8 mouse cellular contexts compared by ENCODE assay signal in the genomic region with DNA sequence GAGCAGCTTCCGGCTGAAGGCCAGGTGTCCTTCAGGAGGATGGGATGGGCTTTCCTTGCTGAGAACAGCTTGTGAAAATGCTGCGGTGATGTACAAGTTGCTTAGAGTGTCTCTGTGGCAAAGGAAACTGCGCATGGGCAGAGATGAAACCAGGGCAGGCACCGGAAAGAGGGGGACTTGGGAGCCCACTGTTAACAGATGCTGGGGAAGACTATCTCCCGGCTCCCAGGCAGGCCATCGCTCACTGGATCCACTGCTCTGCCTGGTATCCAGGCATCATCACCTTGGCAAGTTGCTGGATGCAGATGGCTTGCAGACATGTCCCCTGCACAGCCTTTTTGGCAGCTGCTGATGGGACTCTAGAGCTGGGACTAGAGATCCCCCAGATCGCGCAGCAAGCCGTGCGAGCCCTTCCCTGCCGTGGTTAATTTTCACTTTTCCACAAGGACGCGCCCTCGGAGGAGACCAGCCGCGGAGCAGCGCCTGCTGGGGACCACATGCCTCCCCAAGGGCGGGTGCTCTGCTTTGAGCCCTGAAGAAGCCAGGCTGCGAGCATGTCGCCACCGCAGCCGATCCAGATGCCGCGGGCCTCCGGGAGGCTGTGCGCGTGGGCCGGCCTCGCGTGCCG.
DNase-seq lines count a peak whose midpoint lies in the region; ATAC-seq and TF ChIP-seq lines count a peak whose summit lies in the region.

No protein-coding gene starts in this region.

- H3K27me3 ChIP-seq in heart, adult 2 months (ENCODE audit: control insufficient read depth, insufficient read depth, low read length) = no peaks in the 10 kb centered on the region
- peaks cover 80% of the 10 kb centered on the region for H3K27me3 ChIP-seq in forebrain, embryonic 10.5 days (ENCODE audit: poor library complexity, severe bottlenecking)
- H3K27me3 ChIP-seq in hindbrain, embryonic 14.5 days (ENCODE audit: control insufficient read depth, insufficient read depth, low read length) = peaks cover 15% of the 10 kb centered on the region
- H3K27me3 ChIP-seq in limb, embryonic 12.5 days = peaks cover 11% of the 10 kb centered on the region
- 0 out of 2 replicates have a peak, but pooled peaks cover 4% of the 10 kb centered on the region for H3K27me3 ChIP-seq in neural tube, embryonic 11.5 days (ENCODE audit: control insufficient read depth, insufficient read depth, low read length)

- no peaks in the 10 kb centered on the region for H3K36me3 ChIP-seq in heart, adult 2 months (ENCODE audit: control insufficient read depth, insufficient read depth, low read length)
- H3K36me3 ChIP-seq in forebrain, embryonic 10.5 days (replicated peaks) = no peaks in the 10 kb centered on the region
- no peaks in the 10 kb centered on the region for H3K36me3 ChIP-seq in hindbrain, embryonic 14.5 days (replicated peaks; ENCODE audit: control insufficient read depth, insufficient read depth)
- H3K36me3 ChIP-seq in limb, embryonic 12.5 days = no peaks in the 10 kb centered on the region
- H3K36me3 ChIP-seq in neural tube, embryonic 11.5 days (ENCODE audit: control insufficient read depth, insufficient read depth, low read length) = no peaks in the 10 kb centered on the region

- WGBS in heart, adult 2 months = 5% methylated on average over 31 of the region's 31 CpGs
- 5% methylated on average over 31 of the region's 31 CpGs for WGBS in forebrain, embryonic 10.5 days
- 3% methylated on average over 31 of the region's 31 CpGs for WGBS in hindbrain, embryonic 14.5 days
- 5% methylated on average over 31 of the region's 31 CpGs for WGBS in limb, embryonic 12.5 days
- WGBS in neural tube, embryonic 11.5 days = 4% methylated on average over 31 of the region's 31 CpGs

- peak overlapping the region; percentile 99 for H3K4me2 ChIP-seq in hindbrain, embryonic 14.5 days (replicated peaks)
- H3K4me2 ChIP-seq in limb, embryonic 12.5 days = peak overlapping the region; percentile 96
- H3K4me2 ChIP-seq in neural tube, embryonic 11.5 days (ENCODE audit: low read depth) = peak overlapping the region; percentile 96

- TF ChIP-seq CTCF in heart, adult 2 months (IDR thresholded peaks at IDR 0.05) = no peak
- TF ChIP-seq CTCF in bone marrow macrophage, adult 2 months (IDR thresholded peaks at IDR 0.05; ENCODE audit: low read depth, low read length) = no peak

- no peak for TF ChIP-seq POLR2A in heart, adult 2 months (IDR thresholded peaks at IDR 0.05; ENCODE audit: insufficient read depth, low read depth, low read length)
- TF ChIP-seq POLR2A in bone marrow macrophage, adult 2 months (IDR thresholded peaks at IDR 0.05; ENCODE audit: borderline replicate concordance, low read depth, low read length) = no peak

- intact Hi-C loops in heart, adult 2 months (cut with DNase I) = loop anchor here (1.0 to 5.0 kb wide), 5 partner anchors 51 to 374 kb away; no protein-coding TSS in a partner anchor

- H3K4me3 ChIP-seq in heart, adult 2 months = peak overlapping the region; percentile 57
- H3K4me3 ChIP-seq in bone marrow macrophage, adult 2 months (ENCODE audit: insufficient read depth, low read length) = peak overlapping the region; percentile 56
- peak overlapping the region; percentile 74 for H3K4me3 ChIP-seq in forebrain, embryonic 10.5 days
- H3K4me3 ChIP-seq in hindbrain, embryonic 14.5 days (replicated peaks; ENCODE audit: low read length) = peak overlapping the region; percentile 62
- H3K4me3 ChIP-seq in limb, embryonic 12.5 days (replicated peaks) = peak overlapping the region; percentile 54
- peak overlapping the region; percentile 48 for H3K4me3 ChIP-seq in neural tube, embryonic 11.5 days (ENCODE audit: low read depth, low read length)

- H3K4me1 ChIP-seq in heart, adult 2 months (ENCODE audit: control insufficient read depth, insufficient read depth, low read length) = peaks cover 4% of the 10 kb centered on the region; the same call in 1 of the 2 replicates
- no peaks in the 10 kb centered on the region for H3K4me1 ChIP-seq in bone marrow macrophage, adult 2 months (ENCODE audit: control insufficient read depth, insufficient read depth, low read length)
- peaks cover 47% of the 10 kb centered on the region for H3K4me1 ChIP-seq in forebrain, embryonic 10.5 days
- peaks cover 6% of the 10 kb centered on the region for H3K4me1 ChIP-seq in hindbrain, embryonic 14.5 days (replicated peaks; ENCODE audit: control insufficient read depth, insufficient read depth, low read length)
- peaks cover 38% of the 10 kb centered on the region for H3K4me1 ChIP-seq in limb, embryonic 12.5 days (replicated peaks)
- H3K4me1 ChIP-seq in neural tube, embryonic 11.5 days (ENCODE audit: control insufficient read depth, insufficient read depth, low read length) = peaks cover 6% of the 10 kb centered on the region; the same call in 1 of the 2 replicates

- no peak for TF ChIP-seq EP300 in heart, adult 2 months (IDR thresholded peaks at IDR 0.05; ENCODE audit: insufficient read depth, low read depth, low read length)

- H3K79me2 ChIP-seq in heart, adult 2 months (replicated peaks; ENCODE audit: control insufficient read depth, insufficient read depth, low read length) = no peaks in the 10 kb centered on the region

- H3K9me3 ChIP-seq in forebrain, embryonic 10.5 days = no peaks in the 10 kb centered on the region
- no peaks in the 10 kb centered on the region for H3K9me3 ChIP-seq in hindbrain, embryonic 14.5 days (ENCODE audit: control insufficient read depth, low read length)
- H3K9me3 ChIP-seq in limb, embryonic 12.5 days = no peaks in the 10 kb centered on the region
- no peaks in the 10 kb centered on the region for H3K9me3 ChIP-seq in neural tube, embryonic 11.5 days (ENCODE audit: control insufficient read depth, low read length)

- peak overlapping the region; percentile 70 for H3K27ac ChIP-seq in heart, adult 2 months
- no peak overlapping the region for H3K27ac ChIP-seq in bone marrow macrophage, adult 2 months (ENCODE audit: insufficient read depth, low read depth, low read length)
- H3K27ac ChIP-seq in forebrain, embryonic 10.5 days = peak overlapping the region; percentile 97
- H3K27ac ChIP-seq in hindbrain, embryonic 14.5 days = peak overlapping the region; percentile 92
- H3K27ac ChIP-seq in limb, embryonic 12.5 days = peak overlapping the region; percentile 92
- H3K27ac ChIP-seq in neural tube, embryonic 11.5 days (ENCODE audit: low read depth, low read length) = peak overlapping the region; percentile 58; the same call in 1 of the 2 replicates

- peak; percentile 71 for ATAC-seq in hindbrain, embryonic 14.5 days (ENCODE audit: low FRiP score)
- peak; percentile 32; the same call in 1 of the 2 replicates for ATAC-seq in limb, embryonic 12.5 days (ENCODE audit: insufficient number of reproducible peaks, insufficient read depth, low FRiP score, low TSS enrichment, low read depth)
- ATAC-seq in neural tube, embryonic 11.5 days (ENCODE audit: insufficient read depth, low FRiP score, low TSS enrichment) = peak; percentile 46

- no peak for DNase-seq in heart, adult 2 months
- DNase-seq in heart, adult 11 months = no peak
- DNase-seq in forebrain, embryonic 10.5 days (ENCODE audit: extremely low spot score, low spot score) = peak; percentile 49
- peak; percentile 66 for DNase-seq in hindbrain, embryonic 14.5 days (ENCODE audit: low spot score)
- peak; percentile 59 for DNase-seq in neural tube, embryonic 11.5 days (ENCODE audit: low spot score)
- DNase-seq in thymus, postnatal 25 days = peak; percentile 50

- peak overlapping the region; percentile 69 for H3K9ac ChIP-seq in heart, adult 2 months (ENCODE audit: low read depth, low read length)
- H3K9ac ChIP-seq in hindbrain, embryonic 14.5 days = peak overlapping the region; percentile 95
- peak overlapping the region; percentile 83 for H3K9ac ChIP-seq in limb, embryonic 12.5 days (replicated peaks)
- peak overlapping the region; percentile 84 for H3K9ac ChIP-seq in neural tube, embryonic 11.5 days (ENCODE audit: low read length)

Comparison
In these comparisons a context has a peak if more than half of its experiments do, and no peak if none do; other contexts are left out.
1. DNase-seq: peak in forebrain, embryonic 10.5 days (single experiment), hindbrain, embryonic 14.5 days (single experiment), neural tube, embryonic 11.5 days (single experiment) and thymus, postnatal 25 days (single experiment); none in heart, adult 2 months (0 of 2) and heart, adult 11 months (single experiment).
2. Peak in every context shown above with its lines, with median percentiles within 50 percentile points of each other: H3K4me3 ChIP-seq, H3K9ac ChIP-seq, ATAC-seq and H3K4me2 ChIP-seq.